Mouse (Mus musculus): ENCODE measurements around the gene Sept9. TPM values are rescaled to one million over a fixed set of nuclear protein-coding genes. Genes with fewer than 3 reads are reported as not detected.

Gene Sept9
- polyA plus RNA-seq, 1 experiment from 2014 or later: 96.5 TPM

GRCm38 (mm10) chr11:117183841-117184240 lies 15.6 kb upstream of the Sept9 start:
- 83% methylated on average over 5 of the region's 5 CpGs for WGBS
- no peak for ATAC-seq (ENCODE audit: low FRiP score)
- H3K27ac ChIP-seq: no peak overlapping the region
- no peaks in the 10 kb centered on the region for H3K36me3 ChIP-seq (replicated peaks; ENCODE audit: control insufficient read depth, insufficient read depth)
- no peaks in the 10 kb centered on the region for H3K4me1 ChIP-seq (replicated peaks; ENCODE audit: control insufficient read depth, insufficient read depth, low read length)
- peaks cover 10% of the 10 kb centered on the region; the same call in 1 of the 2 replicates for H3K9me3 ChIP-seq (ENCODE audit: control insufficient read depth, low read length)
- DNase-seq (ENCODE audit: low spot score): no peak
- H3K4me2 ChIP-seq (replicated peaks): no peak overlapping the region
- no peak overlapping the region for H3K4me3 ChIP-seq (replicated peaks; ENCODE audit: low read length)
- H3K27me3 ChIP-seq (ENCODE audit: control insufficient read depth, insufficient read depth, low read length): no peaks in the 10 kb centered on the region
- H3K9ac ChIP-seq: no peak overlapping the region

- Histone ChIP-seq H3K9me3 (ENCODE audit: control insufficient read depth, low read length) (peaks cover 10% of the 10 kb centered on the region; the same call in 1 of the 2 replicates), H3K27ac (no peak overlapping the region)
These were observed 14.2 kb upstream of the Sept9 start for GRCm38 (mm10) chr11:117185076-117185933.

GRCm38 (mm10) chr11:117191524-117191923 lies 7.9 kb upstream of the Sept9 start:
- H3K4me2 ChIP-seq (replicated peaks): no peak overlapping the region
- H3K4me1 ChIP-seq (replicated peaks; ENCODE audit: control insufficient read depth, insufficient read depth, low read length): no peaks in the 10 kb centered on the region
- H3K27me3 ChIP-seq (ENCODE audit: control insufficient read depth, insufficient read depth, low read length): no peaks in the 10 kb centered on the region
- H3K4me3 ChIP-seq (replicated peaks; ENCODE audit: low read length): no peak overlapping the region
- ATAC-seq (ENCODE audit: low FRiP score): no peak
- H3K9me3 ChIP-seq (ENCODE audit: control insufficient read depth, low read length): no peaks in the 10 kb centered on the region
- H3K36me3 ChIP-seq (replicated peaks; ENCODE audit: control insufficient read depth, insufficient read depth): no peaks in the 10 kb centered on the region
- 77% methylated on average over 5 of the region's 5 CpGs for WGBS
- DNase-seq (ENCODE audit: low spot score): no peak
- no peak overlapping the region for H3K27ac ChIP-seq
- no peak overlapping the region for H3K9ac ChIP-seq

More at GRCm38 (mm10) chr11:117185076-117185933, 14.2 kb upstream of the Sept9 start:
- no peaks in the 10 kb centered on the region for H3K36me3 ChIP-seq (replicated peaks; ENCODE audit: control insufficient read depth, insufficient read depth)
- no peak overlapping the region for H3K9ac ChIP-seq
- DNase-seq (ENCODE audit: low spot score): no peak
- H3K4me3 ChIP-seq (replicated peaks; ENCODE audit: low read length): no peak overlapping the region
- no peaks in the 10 kb centered on the region for H3K4me1 ChIP-seq (replicated peaks; ENCODE audit: control insufficient read depth, insufficient read depth, low read length)
- H3K4me2 ChIP-seq (replicated peaks): no peak overlapping the region
- ATAC-seq (ENCODE audit: low FRiP score): no peak
- no peaks in the 10 kb centered on the region for H3K27me3 ChIP-seq (ENCODE audit: control insufficient read depth, insufficient read depth, low read length)
- WGBS: 62% methylated on average over 21 of the region's 21 CpGs

- Histone ChIP-seq H3K9ac (no peak overlapping the region), H3K36me3 (replicated peaks; ENCODE audit: control insufficient read depth, insufficient read depth) (no peaks in the 10 kb centered on the region), H3K27me3 (ENCODE audit: control insufficient read depth, insufficient read depth, low read length) (peaks cover 15% of the 10 kb centered on the region), H3K4me2 (replicated peaks) (no peak overlapping the region), H3K9me3 (ENCODE audit: control insufficient read depth, low read length) (no peaks in the 10 kb centered on the region), H3K27ac (no peak overlapping the region), H3K4me1 (replicated peaks; ENCODE audit: control insufficient read depth, insufficient read depth, low read length) (peaks cover 5% of the 10 kb centered on the region), H3K4me3 (replicated peaks; ENCODE audit: low read length) (no peak overlapping the region)
- no peak for DNase-seq (ENCODE audit: low spot score)
- no peak for ATAC-seq (ENCODE audit: low FRiP score)
- 76% methylated on average over 11 of the region's 11 CpGs for whole genome bisulfite sequencing
These were observed 5.0 kb upstream of the Sept9 start for GRCm38 (mm10) chr11:117194475-117194937.

GRCm38 (mm10) chr11:117195616-117196015 lies 3.8 kb upstream of the Sept9 start:
- Histone ChIP-seq H3K4me3 (replicated peaks; ENCODE audit: low read length) (no peak overlapping the region), H3K4me2 (replicated peaks) (no peak overlapping the region), H3K27ac (no peak overlapping the region), H3K27me3 (ENCODE audit: control insufficient read depth, insufficient read depth, low read length) (peaks cover 26% of the 10 kb centered on the region), H3K9ac (no peak overlapping the region), H3K4me1 (replicated peaks; ENCODE audit: control insufficient read depth, insufficient read depth, low read length) (peaks cover 8% of the 10 kb centered on the region), H3K36me3 (replicated peaks; ENCODE audit: control insufficient read depth, insufficient read depth) (no peaks in the 10 kb centered on the region), H3K9me3 (ENCODE audit: control insufficient read depth, low read length) (no peaks in the 10 kb centered on the region)
- DNase-seq (ENCODE audit: low spot score): no peak
- ATAC-seq (ENCODE audit: low FRiP score): no peak
- WGBS: 90% methylated on average over 6 of the region's 6 CpGs

- no peak overlapping the region for H3K9ac ChIP-seq
- no peak overlapping the region for H3K4me3 ChIP-seq (replicated peaks; ENCODE audit: low read length)
- DNase-seq (ENCODE audit: low spot score) (no peak), ATAC-seq (ENCODE audit: low FRiP score) (no peak)
- H3K4me2 ChIP-seq (replicated peaks): no peak overlapping the region
- 91% methylated on average over 7 of the region's 7 CpGs for WGBS
- no peaks in the 10 kb centered on the region for H3K9me3 ChIP-seq (ENCODE audit: control insufficient read depth, low read length)
- H3K36me3 ChIP-seq (replicated peaks; ENCODE audit: control insufficient read depth, insufficient read depth): no peaks in the 10 kb centered on the region
- no peak overlapping the region for H3K27ac ChIP-seq
- peaks cover 37% of the 10 kb centered on the region for H3K27me3 ChIP-seq (ENCODE audit: control insufficient read depth, insufficient read depth, low read length)
- peaks cover 8% of the 10 kb centered on the region for H3K4me1 ChIP-seq (replicated peaks; ENCODE audit: control insufficient read depth, insufficient read depth, low read length)
These were observed 2.8 kb upstream of the Sept9 start for GRCm38 (mm10) chr11:117196681-117197080.

GRCm38 (mm10) chr11:117198122-117198521 lies 1.3 kb upstream of the Sept9 start:
- no peak for DNase-seq (ENCODE audit: low spot score)
- Histone ChIP-seq H3K4me3 (replicated peaks; ENCODE audit: low read length) (no peak overlapping the region), H3K36me3 (replicated peaks; ENCODE audit: control insufficient read depth, insufficient read depth) (no peaks in the 10 kb centered on the region), H3K27ac (no peak overlapping the region), H3K9ac (no peak overlapping the region), H3K9me3 (ENCODE audit: control insufficient read depth, low read length) (no peaks in the 10 kb centered on the region), H3K4me2 (replicated peaks) (no peak overlapping the region), H3K4me1 (replicated peaks; ENCODE audit: control insufficient read depth, insufficient read depth, low read length) (peaks cover 8% of the 10 kb centered on the region), H3K27me3 (ENCODE audit: control insufficient read depth, insufficient read depth, low read length) (peaks cover 44% of the 10 kb centered on the region)
- ATAC-seq (ENCODE audit: low FRiP score): no peak
- WGBS: 89% methylated on average over 5 of the region's 5 CpGs

- Histone ChIP-seq H3K27me3 (ENCODE audit: control insufficient read depth, insufficient read depth, low read length) (peaks cover 44% of the 10 kb centered on the region), H3K9me3 (ENCODE audit: control insufficient read depth, low read length) (no peaks in the 10 kb centered on the region), H3K4me1 (replicated peaks; ENCODE audit: control insufficient read depth, insufficient read depth, low read length) (peaks cover 8% of the 10 kb centered on the region), H3K4me3 (replicated peaks; ENCODE audit: low read length) (no peak overlapping the region), H3K27ac (no peak overlapping the region), H3K4me2 (replicated peaks) (no peak overlapping the region), H3K36me3 (replicated peaks; ENCODE audit: control insufficient read depth, insufficient read depth) (no peaks in the 10 kb centered on the region), H3K9ac (no peak overlapping the region)
- DNase-seq (ENCODE audit: low spot score): no peak
- WGBS: 85% methylated on average over 12 of the region's 12 CpGs
- no peak for ATAC-seq (ENCODE audit: low FRiP score)
These were observed 2.4 kb downstream of the Sept9 start for GRCm38 (mm10) chr11:117201846-117202245.

GRCm38 (mm10) chr11:117204606-117205005 lies 5.1 kb downstream of the Sept9 start:
- H3K27ac ChIP-seq: no peak overlapping the region
- no peaks in the 10 kb centered on the region for H3K36me3 ChIP-seq (replicated peaks; ENCODE audit: control insufficient read depth, insufficient read depth)
- no peaks in the 10 kb centered on the region for H3K9me3 ChIP-seq (ENCODE audit: control insufficient read depth, low read length)
- DNase-seq (ENCODE audit: low spot score) (no peak), ATAC-seq (ENCODE audit: low FRiP score) (no peak)
- no peak overlapping the region for H3K4me2 ChIP-seq (replicated peaks)
- peaks cover 3% of the 10 kb centered on the region for H3K4me1 ChIP-seq (replicated peaks; ENCODE audit: control insufficient read depth, insufficient read depth, low read length)
- no peak overlapping the region for H3K9ac ChIP-seq
- no peak overlapping the region for H3K4me3 ChIP-seq (replicated peaks; ENCODE audit: low read length)
- WGBS: 89% methylated on average over 8 of the region's 8 CpGs
- peaks cover 28% of the 10 kb centered on the region for H3K27me3 ChIP-seq (ENCODE audit: control insufficient read depth, insufficient read depth, low read length)

All from hindbrain, embryonic 14.5 days (tissue).